Mouse (Mus musculus) cerebellum, adult 2 months (tissue): ENCODE data around the gene Srsf9. TPM values are rescaled to one million over a fixed set of nuclear protein-coding genes. Genes with fewer than 3 reads are reported as not detected.

ENCODE experiments used
- DNase-seq, 2 experiments: peaks; one replicate each; pipeline ENCODE4 v3.0.0; 2021
- H3K27ac ChIP-seq: fragments of 200-500 bp; 2 replicates; pipeline ENCODE4 v1.5.1; 2012; ENCODE audit warnings: low read length, control low read depth, inconsistent platforms; ENCODE audit not compliant: insufficient read depth
- H3K27me3 ChIP-seq: fragments of 200-500 bp; 2 replicates; pipeline ENCODE4 v1.6.1; 2012; ENCODE audit warnings: inconsistent platforms, mild to moderate bottlenecking, low read length, moderate library complexity; ENCODE audit not compliant: control insufficient read depth, insufficient read depth
- H3K4me1 ChIP-seq: fragments of 200-500 bp; 2 replicates; pipeline ENCODE4 v1.6.1; 2011; ENCODE audit warnings: low read length; ENCODE audit not compliant: control insufficient read depth, insufficient read depth
- H3K4me3 ChIP-seq: fragments of 200-500 bp; replicated peaks from 2 replicates; pipeline ENCODE3; 2011; ENCODE audit warnings: mild to moderate bottlenecking, low read depth, low read length, control low read depth; ENCODE audit not compliant: insufficient read depth
- CTCF ChIP-seq: fragments of 200-500 bp; IDR thresholded peaks from 2 replicates; pipeline ENCODE4 v1.5.1; 2011; ENCODE audit warnings: low read depth, mild to moderate bottlenecking, control low read depth, low read length, moderate library complexity, borderline replicate concordance; ENCODE audit not compliant: insufficient read depth
- POLR2A ChIP-seq: fragments of 200-500 bp; IDR thresholded peaks from 2 replicates; pipeline ENCODE4 v1.6.1; 2011; ENCODE audit warnings: low read length, control low read depth, borderline replicate concordance; ENCODE audit not compliant: insufficient read depth
- WGBS: fragments of 180-500 bp; shearing (Covaris S2); methylation state at CpG from one replicate; pipeline ENCODE4 v1.1.7; 2018; 5-methylcytosine and 5-hydroxymethylcytosine counted together
- polyA plus RNA-seq: library from polyadenylated mRNA; depleted of rRNA; stranded (reverse); fragments of >200 nt; gene quantifications from 2 replicates; pipeline ENCODE4 v1.2.3, GENCODE M21; 2012

Srsf9 gene
- polyA plus RNA-seq, 1 experiment: 60.1 TPM

GRCm38 (mm10) chr5:115351348-115351747 is 24.4 kb downstream of the Srsf9 start:
- Histone ChIP-seq H3K27ac (no peak overlapping the region), H3K4me3 (no peak overlapping the region), H3K27me3 (no peaks in the 10 kb centered on the region), H3K4me1 (peaks cover 4% of the 10 kb centered on the region; the same call in 1 of the 2 replicates)
- WGBS: 79% methylated on average over 5 of the region's 5 CpGs
- TF ChIP-seq CTCF (no peak), POLR2A (no peak)
- no peak for DNase-seq

DNA sequence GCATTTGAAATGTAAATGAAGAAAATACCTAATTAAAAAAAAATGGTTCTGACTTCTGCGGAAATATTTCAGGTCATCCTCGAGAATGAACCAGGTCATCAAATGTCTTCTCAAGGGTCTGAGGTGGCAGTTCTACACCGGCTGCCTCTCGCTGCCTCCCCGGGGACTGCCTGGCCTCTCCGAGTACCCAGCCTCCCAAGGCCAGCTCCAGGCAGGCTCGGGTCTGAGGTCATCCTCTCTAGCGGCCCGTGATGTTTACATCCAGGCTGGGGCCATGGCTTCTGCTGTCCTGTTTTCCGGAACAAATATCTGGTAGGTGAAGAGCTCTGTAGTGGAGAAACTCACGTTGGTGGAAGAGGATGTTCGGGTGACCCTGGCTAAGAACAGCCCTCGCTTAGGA is 28.1 kb downstream of the Srsf9 start:
- H3K27me3 ChIP-seq: no peaks in the 10 kb centered on the region
- WGBS: 63% methylated on average over 13 of the region's 13 CpGs
- H3K4me3 ChIP-seq: no peak overlapping the region
- no peak for DNase-seq
- H3K27ac ChIP-seq: no peak overlapping the region
- TF ChIP-seq POLR2A (no peak), CTCF (no peak)
- H3K4me1 ChIP-seq: no peaks in the 10 kb centered on the region

GRCm38 (mm10) chr5:115358872-115359271 is 31.9 kb downstream of the Srsf9 start:
- Histone ChIP-seq H3K4me3 (no peak overlapping the region), H3K27me3 (no peaks in the 10 kb centered on the region), H3K4me1 (no peaks in the 10 kb centered on the region), H3K27ac (no peak overlapping the region)
- peak; percentile 73 to 88 for DNase-seq
- TF ChIP-seq POLR2A: no peak
- TF ChIP-seq CTCF: peak; percentile 94
- WGBS: 5% methylated on average over 12 of the region's 12 CpGs

GRCm38 (mm10) chr5:115359438-115359837 is 32.5 kb downstream of the Srsf9 start:
- H3K4me3 ChIP-seq: no peak overlapping the region
- 82% methylated on average over 8 of the region's 8 CpGs for WGBS
- no peak overlapping the region for H3K27ac ChIP-seq
- no peaks in the 10 kb centered on the region for H3K27me3 ChIP-seq
- TF ChIP-seq CTCF (no peak), POLR2A (no peak)
- no peaks in the 10 kb centered on the region for H3K4me1 ChIP-seq
- DNase-seq: no peak

- no peak overlapping the region for H3K4me3 ChIP-seq
- no peak for TF ChIP-seq POLR2A
- H3K4me1 ChIP-seq: no peaks in the 10 kb centered on the region
- no peak for DNase-seq
- WGBS: 80% methylated on average over 5 of the region's 5 CpGs
- H3K27me3 ChIP-seq: no peaks in the 10 kb centered on the region
- no peak overlapping the region for H3K27ac ChIP-seq
These were observed 32.9 kb downstream of the Srsf9 start for GRCm38 (mm10) chr5:115359851-115360372.

- H3K4me1 ChIP-seq: no peaks in the 10 kb centered on the region
- no peak for DNase-seq
- TF ChIP-seq CTCF (no peak), POLR2A (no peak)
- no peaks in the 10 kb centered on the region for H3K27me3 ChIP-seq
- WGBS: 23% methylated on average over 7 of the region's 7 CpGs
- H3K27ac ChIP-seq: no peak overlapping the region
- no peak overlapping the region for H3K4me3 ChIP-seq
These were observed 35.2 kb downstream of the Srsf9 start for GRCm38 (mm10) chr5:115362216-115362615.

DNA sequence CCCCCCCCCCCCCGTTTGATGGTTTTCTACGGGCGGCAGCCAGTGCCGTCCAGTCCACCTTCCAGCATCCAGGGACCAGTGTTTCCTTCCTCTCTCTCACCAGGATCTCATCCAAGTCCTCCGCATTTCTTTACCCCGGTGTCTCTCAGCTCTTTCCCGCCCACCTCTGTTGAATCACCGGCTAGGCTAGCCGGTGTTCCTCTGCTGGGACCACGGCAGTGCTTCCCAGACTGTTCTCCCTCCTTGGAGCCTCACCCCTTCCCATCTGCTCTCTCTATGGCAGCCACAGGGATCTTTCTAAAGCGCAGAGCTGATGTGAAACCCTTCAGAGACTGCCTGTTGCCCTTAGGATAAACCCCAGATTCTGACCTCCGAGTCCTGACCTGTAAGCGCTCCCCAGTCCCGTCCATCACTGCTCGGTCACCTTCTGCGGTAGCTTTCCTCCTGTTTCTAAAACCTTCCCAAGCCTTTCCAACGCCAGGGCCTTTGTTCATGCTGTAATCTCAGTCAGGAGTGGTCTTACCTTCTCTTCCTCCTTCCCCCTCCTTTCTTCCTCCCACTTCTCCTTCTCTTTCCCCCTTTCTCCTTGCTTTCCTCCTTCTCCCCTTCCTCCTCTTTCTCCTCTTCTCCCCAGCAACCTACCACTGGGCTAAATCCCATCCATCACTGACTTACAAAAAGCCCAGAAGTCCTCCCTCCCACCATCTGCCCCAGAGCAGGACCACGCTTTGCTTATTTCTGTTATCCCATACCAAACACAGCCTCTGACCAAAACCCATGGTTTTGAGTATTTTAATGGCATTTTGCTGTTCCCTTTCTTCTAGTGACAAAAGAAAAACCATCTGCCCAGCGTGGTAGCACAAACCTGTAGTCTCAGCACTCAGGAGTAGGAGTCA is 36.1 kb downstream of the Srsf9 start:
- H3K27ac ChIP-seq: no peak overlapping the region
- H3K4me1 ChIP-seq: no peaks in the 10 kb centered on the region
- no peak overlapping the region for H3K4me3 ChIP-seq
- 29% methylated on average over 19 of the region's 19 CpGs for WGBS
- TF ChIP-seq POLR2A: no peak
- no peak for TF ChIP-seq CTCF
- H3K27me3 ChIP-seq: no peaks in the 10 kb centered on the region
- DNase-seq: no peak

GRCm38 (mm10) chr5:115364782-115365181 is 37.8 kb downstream of the Srsf9 start:
- WGBS: 83% methylated on average over 4 of the region's 4 CpGs
- no peak for DNase-seq
- no peaks in the 10 kb centered on the region for H3K27me3 ChIP-seq
- no peak overlapping the region for H3K4me3 ChIP-seq
- TF ChIP-seq POLR2A: no peak
- TF ChIP-seq CTCF: no peak
- no peak overlapping the region for H3K27ac ChIP-seq
- H3K4me1 ChIP-seq: no peaks in the 10 kb centered on the region

- 18% methylated on average over 9 of the region's 9 CpGs for WGBS
- H3K27ac ChIP-seq: no peak overlapping the region
- no peaks in the 10 kb centered on the region for H3K4me1 ChIP-seq
- TF ChIP-seq POLR2A (no peak), CTCF (no peak)
- no peak overlapping the region for H3K4me3 ChIP-seq
- no peaks in the 10 kb centered on the region; the same call in 1 of the 2 replicates for H3K27me3 ChIP-seq
- DNase-seq: no peak
These were observed 44.8 kb downstream of the Srsf9 start for GRCm38 (mm10) chr5:115371736-115372135.
